ENCODE assay signal across 22 mouse cellular contexts in genomic region chr11:64139483-64139882, GRCm38 (mm10).
A peak's percentile ranks its signal among the peaks of the same experiment; 100 is the strongest.
DNase-seq lines count a peak whose midpoint lies in the region; ATAC-seq and TF ChIP-seq lines count a peak whose summit lies in the region.
"Had no signal": no experiment of that assay in that cellular context is flagged by ENCODE, and none has a peak within 500 bp of the region (broad histone marks: within the 10 kb centered on the region; RNA-seq: fewer than 3 reads in every experiment).

No protein-coding gene starts in this region.

- H3K4me1 ChIP-seq in lung, embryonic 16.5 days (replicated peaks; ENCODE audit: control insufficient read depth, insufficient read depth, low read length), result no peaks in the 10 kb centered on the region
- no peaks in the 10 kb centered on the region for H3K4me1 ChIP-seq in lung, adult 2 months (ENCODE audit: control insufficient read depth, insufficient read depth, low read length)
- H3K4me1 ChIP-seq: embryonic facial prominence, embryonic 15.5 days had no signal

- DNase-seq in lung, adult 2 months, result no peak
- DNase-seq in lung, postnatal 14 days, result peak; percentile 6
- DNase-seq in lung, postnatal 4 days, result no peak
- DNase-seq in lung, postnatal 36 days, result peak; percentile 34
- no peak for DNase-seq in thymus, postnatal 0 days (ENCODE audit: low spot score)
- DNase-seq: adrenal gland, adult 2 months; adrenal gland, postnatal 10 days; adrenal gland, postnatal 25 days; cerebellum, adult 11 months; cerebellum, adult 18-20 months; cerebellum, adult 8-10 months; cerebellum, adult 9-11 months; cerebellum, postnatal 14 days; cerebellum, postnatal 36 days; embryo, embryonic 11 days had no signal

- H3K9me3 ChIP-seq in lung, embryonic 16.5 days (ENCODE audit: control insufficient read depth, low read length), result no peaks in the 10 kb centered on the region
- H3K9me3 ChIP-seq: embryonic facial prominence, embryonic 13.5 days; embryonic facial prominence, embryonic 15.5 days; forebrain, embryonic 10.5 days; forebrain, embryonic 12.5 days had no signal

- TF ChIP-seq CTCF in lung, adult 2 months (IDR thresholded peaks at IDR 0.05; ENCODE audit: insufficient read depth, low read length), result no peak

- TF ChIP-seq POLR2A in lung, adult 2 months (IDR thresholded peaks at IDR 0.05; ENCODE audit: borderline replicate concordance, extremely low read depth, low read depth, low read length), result no peak

- H3K36me3 ChIP-seq in lung, embryonic 16.5 days (ENCODE audit: control insufficient read depth, insufficient read depth, low read length), result no peaks in the 10 kb centered on the region
- H3K36me3 ChIP-seq: embryonic facial prominence, embryonic 13.5 days; embryonic facial prominence, embryonic 15.5 days; forebrain, embryonic 10.5 days; forebrain, embryonic 12.5 days had no signal

- peak; percentile 57; the same call in 1 of the 2 replicates for ATAC-seq in lung, embryonic 16.5 days (ENCODE audit: low read depth)
- ATAC-seq: forebrain, embryonic 14.5 days had no signal

- no peak overlapping the region for H3K9ac ChIP-seq in lung, embryonic 16.5 days (ENCODE audit: low read length)
- H3K9ac ChIP-seq: embryonic facial prominence, embryonic 13.5 days; embryonic facial prominence, embryonic 15.5 days; forebrain, embryonic 12.5 days had no signal

- no peak overlapping the region for H3K4me3 ChIP-seq in lung, embryonic 16.5 days (ENCODE audit: low read length)
- H3K4me3 ChIP-seq in lung, adult 2 months (replicated peaks; ENCODE audit: extremely low read depth, low read depth, low read length), result no peak overlapping the region
- H3K4me3 ChIP-seq: embryonic facial prominence, embryonic 13.5 days; embryonic facial prominence, embryonic 15.5 days; erythroblast, embryonic 14.5 days; forebrain, embryonic 10.5 days; forebrain, embryonic 12.5 days had no signal

- no peaks in the 10 kb centered on the region for H3K27me3 ChIP-seq in lung, embryonic 16.5 days (ENCODE audit: control insufficient read depth, insufficient read depth, low read depth, low read length)
- H3K27me3 ChIP-seq: embryonic facial prominence, embryonic 13.5 days; embryonic facial prominence, embryonic 15.5 days; forebrain, embryonic 12.5 days had no signal

- H3K4me2 ChIP-seq in lung, embryonic 16.5 days (ENCODE audit: low read depth, low read length), result no peak overlapping the region
- H3K4me2 ChIP-seq: embryonic facial prominence, embryonic 13.5 days; embryonic facial prominence, embryonic 15.5 days; forebrain, embryonic 12.5 days had no signal

- no peak overlapping the region for H3K27ac ChIP-seq in lung, embryonic 16.5 days (ENCODE audit: low read length)
- H3K27ac ChIP-seq: embryonic facial prominence, embryonic 13.5 days; embryonic facial prominence, embryonic 15.5 days; forebrain, embryonic 10.5 days; forebrain, embryonic 12.5 days had no signal

- WGBS in lung, embryonic 16.5 days, result 80% methylated on average over 2 of the region's 2 CpGs
- WGBS in lung, adult 2 months, result 81% methylated on average over 2 of the region's 2 CpGs

Comparison
In these comparisons a context has a peak if more than half of its experiments do, and no peak if none do; other contexts are left out.
1. DNase-seq: peak in lung, postnatal 14 days (single experiment) and lung, postnatal 36 days (single experiment); none in lung, adult 2 months (single experiment), lung, postnatal 4 days (0 of 2) and thymus, postnatal 0 days (single experiment).